Mouse (Mus musculus): ENCODE data around the gene Plekhg3. TPM values are rescaled to one million over a fixed set of nuclear protein-coding genes. Genes with fewer than 3 reads are reported as not detected.

Gene Plekhg3
- total RNA-seq, 2 experiments from 2014 or later, result 13.3 to 19.6 TPM

GRCm38 (mm10) chr12:76547409-76548081 lies 16.9 kb downstream of the Plekhg3 start:
- ATAC-seq (replicated peaks; ENCODE audit: poor library complexity, severe bottlenecking), result peak; percentile 54

- peak; percentile 33 for ATAC-seq (replicated peaks; ENCODE audit: poor library complexity, severe bottlenecking)
These were observed 17.4 kb downstream of the Plekhg3 start for GRCm38 (mm10) chr12:76548082-76548423.

GRCm38 (mm10) chr12:76549203-76549602 lies 18.5 kb downstream of the Plekhg3 start:
- ATAC-seq (replicated peaks; ENCODE audit: poor library complexity, severe bottlenecking), result no peak

- ATAC-seq (replicated peaks; ENCODE audit: poor library complexity, severe bottlenecking), result peak; percentile 38
These were observed 21.6 kb downstream of the Plekhg3 start for GRCm38 (mm10) chr12:76552321-76552720.

GRCm38 (mm10) chr12:76552958-76553357 lies 22.3 kb downstream of the Plekhg3 start:
- ATAC-seq (replicated peaks; ENCODE audit: poor library complexity, severe bottlenecking), result peak; percentile 83

- ATAC-seq (replicated peaks; ENCODE audit: poor library complexity, severe bottlenecking), result no peak
These were observed 23.2 kb downstream of the Plekhg3 start for GRCm38 (mm10) chr12:76553917-76554316.

GRCm38 (mm10) chr12:76554392-76554791 lies 23.7 kb downstream of the Plekhg3 start:
- ATAC-seq (replicated peaks; ENCODE audit: poor library complexity, severe bottlenecking), result no peak

- ATAC-seq (replicated peaks; ENCODE audit: poor library complexity, severe bottlenecking), result no peak
These were observed 24.2 kb downstream of the Plekhg3 start for GRCm38 (mm10) chr12:76554871-76555386.

- no peak for ATAC-seq (replicated peaks; ENCODE audit: poor library complexity, severe bottlenecking)
These were observed 25.5 kb downstream of the Plekhg3 start for GRCm38 (mm10) chr12:76556187-76556586.

- no peak for ATAC-seq (replicated peaks; ENCODE audit: poor library complexity, severe bottlenecking)
These were observed 26.2 kb downstream of the Plekhg3 start for GRCm38 (mm10) chr12:76556745-76557389.

- no peak for ATAC-seq (replicated peaks; ENCODE audit: poor library complexity, severe bottlenecking)
These were observed 27.5 kb downstream of the Plekhg3 start for GRCm38 (mm10) chr12:76558206-76558605.

- ATAC-seq (replicated peaks; ENCODE audit: poor library complexity, severe bottlenecking), result no peak
These were observed 31.5 kb downstream of the Plekhg3 start for GRCm38 (mm10) chr12:76562196-76562595.

- no peak for ATAC-seq (replicated peaks; ENCODE audit: poor library complexity, severe bottlenecking)
These were observed 35.6 kb downstream of the Plekhg3 start for GRCm38 (mm10) chr12:76566284-76566683.

- ATAC-seq (replicated peaks; ENCODE audit: poor library complexity, severe bottlenecking), result no peak
These were observed 39.7 kb downstream of the Plekhg3 start for GRCm38 (mm10) chr12:76570221-76570940.

- no peak for ATAC-seq (replicated peaks; ENCODE audit: poor library complexity, severe bottlenecking)
These were observed 40.6 kb downstream of the Plekhg3 start for GRCm38 (mm10) chr12:76571266-76571665.

- no peak for ATAC-seq (replicated peaks; ENCODE audit: poor library complexity, severe bottlenecking)
These were observed 41.9 kb downstream of the Plekhg3 start for GRCm38 (mm10) chr12:76572261-76573251.

- ATAC-seq (replicated peaks; ENCODE audit: poor library complexity, severe bottlenecking), result no peak
These were observed 42.7 kb downstream of the Plekhg3 start for GRCm38 (mm10) chr12:76573381-76573780.

- no peak for ATAC-seq (replicated peaks; ENCODE audit: poor library complexity, severe bottlenecking)
These were observed 44.1 kb downstream of the Plekhg3 start for GRCm38 (mm10) chr12:76574815-76575214.

GRCm38 (mm10) chr12:76576061-76576460 lies 45.4 kb downstream of the Plekhg3 start:
- ATAC-seq (replicated peaks; ENCODE audit: poor library complexity, severe bottlenecking), result no peak

GRCm38 (mm10) chr12:76576806-76577205 lies 46.1 kb downstream of the Plekhg3 start:
- ATAC-seq (replicated peaks; ENCODE audit: poor library complexity, severe bottlenecking), result no peak

Data from granulocyte monocyte progenitor cell, adult 5-6 weeks (primary cell).